Mouse (Mus musculus): ENCODE data around the gene Bcl2l11.

Bcl2l11 gene

GRCm38 (mm10) chr2:128139781-128140180 lies 13.9 kb downstream of the Bcl2l11 start:
- DNase-seq (ENCODE audit: low read depth, low spot score), result no peak

- no peak for DNase-seq (ENCODE audit: low read depth, low spot score)
These were observed 14.3 kb downstream of the Bcl2l11 start for GRCm38 (mm10) chr2:128140183-128140582.

- no peak for DNase-seq (ENCODE audit: low read depth, low spot score)
These were observed 18.2 kb downstream of the Bcl2l11 start for GRCm38 (mm10) chr2:128143992-128144391.

DNA sequence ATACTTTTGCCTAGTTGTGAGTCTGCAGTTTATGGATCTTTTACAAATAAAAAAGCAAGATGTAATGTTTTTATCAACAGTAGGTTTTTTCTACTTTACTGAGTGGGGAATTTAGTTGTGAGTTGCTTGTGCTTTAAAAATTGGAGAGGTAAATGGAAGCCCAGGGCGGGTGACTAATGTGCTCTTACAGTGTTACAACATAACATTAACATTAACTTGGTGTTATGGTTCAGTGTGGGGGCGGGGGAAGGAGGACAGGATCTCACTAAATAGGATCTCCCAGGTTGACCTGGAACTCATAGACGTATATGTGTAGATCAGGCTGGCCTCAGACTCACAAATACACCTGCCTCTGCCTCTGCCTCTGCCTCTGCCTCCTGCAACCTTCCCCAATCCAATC lies 19.6 kb downstream of the Bcl2l11 start:
- DNase-seq (ENCODE audit: low read depth, low spot score), result no peak

DNA sequence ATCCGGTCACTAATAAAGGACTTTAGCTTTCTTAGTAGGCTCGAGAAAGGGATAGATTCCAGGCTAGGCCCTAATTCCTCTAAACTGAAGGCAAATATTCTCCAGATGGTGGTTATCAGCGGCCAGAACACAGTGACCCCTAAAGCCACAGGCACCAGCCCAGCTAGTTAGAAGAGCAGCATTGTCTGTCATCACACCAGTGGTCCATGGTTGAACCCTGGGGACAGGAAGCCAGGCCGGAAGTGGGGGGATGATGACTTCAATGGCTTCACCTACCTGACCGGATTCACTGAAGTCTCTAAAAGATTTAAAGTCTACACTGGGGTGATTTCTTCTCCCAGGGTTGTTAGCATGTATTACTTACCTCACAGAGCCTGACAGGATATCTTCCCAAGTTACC lies 23.8 kb downstream of the Bcl2l11 start:
- no peak for DNase-seq (ENCODE audit: low read depth, low spot score)

DNA sequence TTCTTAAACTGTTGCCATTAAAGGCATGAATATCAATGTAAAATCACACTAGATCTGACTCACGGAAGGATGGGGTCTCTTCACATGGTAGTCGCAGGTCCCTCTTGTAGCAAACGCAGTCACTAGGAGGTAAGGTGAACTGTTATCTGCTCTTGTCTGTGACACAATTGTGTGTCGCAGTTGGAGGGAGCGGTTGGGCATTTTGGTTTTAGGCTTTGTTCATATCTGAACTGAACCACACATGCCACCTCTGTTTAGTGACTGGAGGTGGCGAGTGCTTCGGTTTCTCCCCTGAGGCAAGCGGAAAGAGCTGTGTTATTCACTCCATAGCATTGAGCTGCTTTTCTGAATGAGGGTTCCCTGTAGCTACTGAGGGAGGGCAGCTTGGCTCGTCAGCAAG lies 26.4 kb downstream of the Bcl2l11 start:
- no peak for DNase-seq (ENCODE audit: low read depth, low spot score)

DNA sequence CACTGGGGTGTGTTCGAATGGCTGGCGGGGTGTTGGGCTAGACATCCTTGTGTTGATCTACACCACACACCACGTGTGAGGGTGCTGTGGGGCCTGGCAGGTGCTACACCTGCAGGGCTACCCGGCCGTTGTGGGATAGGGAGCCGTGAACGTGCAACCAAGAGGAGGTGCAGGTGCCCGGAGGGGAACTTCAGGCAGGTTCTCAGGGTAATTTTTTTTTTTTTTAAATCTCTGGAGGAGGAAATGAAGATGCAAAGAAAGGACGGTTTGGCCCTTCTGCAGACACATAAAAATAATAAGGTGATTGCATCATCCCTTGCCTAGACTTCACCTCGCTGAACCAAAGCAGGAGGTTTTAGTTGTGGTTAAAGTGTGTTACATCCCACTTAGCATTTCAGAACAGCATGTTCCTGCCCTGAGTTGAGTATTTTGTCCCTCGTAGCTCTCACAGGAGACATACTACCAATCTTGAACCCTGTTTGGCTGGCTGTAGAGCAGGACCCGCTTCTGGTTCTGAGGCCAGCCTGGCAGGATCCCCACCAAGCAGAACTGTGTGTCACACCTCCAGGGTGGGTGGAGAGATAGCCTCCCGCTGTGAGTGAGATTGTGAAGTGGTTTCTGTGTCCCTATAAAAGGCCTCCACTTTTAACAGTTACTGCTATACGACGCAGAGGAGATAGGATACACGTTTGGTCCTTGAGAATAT lies 27.2 kb downstream of the Bcl2l11 start:
- DNase-seq (ENCODE audit: low read depth, low spot score), result no peak

GRCm38 (mm10) chr2:128153551-128153910 lies 27.7 kb downstream of the Bcl2l11 start:
- DNase-seq (ENCODE audit: low read depth, low spot score), result no peak

- DNase-seq (ENCODE audit: low read depth, low spot score), result no peak
These were observed 29.7 kb downstream of the Bcl2l11 start for GRCm38 (mm10) chr2:128155412-128156066.

DNA sequence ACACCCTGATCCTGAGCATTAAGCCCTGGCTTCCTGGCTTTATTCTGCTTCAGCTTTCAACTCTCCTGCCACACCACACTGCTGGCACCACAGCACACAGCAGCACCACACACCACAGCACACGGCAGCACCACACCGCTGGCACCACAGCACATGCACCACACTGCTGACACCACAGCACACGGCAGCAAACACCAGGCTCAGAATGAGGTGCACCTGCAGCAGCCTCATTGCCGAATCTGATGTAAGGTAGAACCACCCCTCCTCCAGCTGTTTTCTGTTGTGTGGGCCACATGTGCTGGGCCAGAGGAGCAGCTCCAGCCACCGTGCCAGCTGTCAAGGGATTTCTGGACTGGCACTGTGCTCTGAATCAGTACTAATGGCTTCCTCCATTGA lies 30.2 kb downstream of the Bcl2l11 start:
- DNase-seq (ENCODE audit: low read depth, low spot score), result no peak

GRCm38 (mm10) chr2:128156557-128157412 lies 30.9 kb downstream of the Bcl2l11 start:
- DNase-seq (ENCODE audit: low read depth, low spot score), result no peak

- DNase-seq (ENCODE audit: low read depth, low spot score), result no peak
These were observed 33.0 kb downstream of the Bcl2l11 start for GRCm38 (mm10) chr2:128158734-128159410.

- DNase-seq (ENCODE audit: low read depth, low spot score), result no peak
These were observed 33.8 kb downstream of the Bcl2l11 start for GRCm38 (mm10) chr2:128159619-128160125.

DNA sequence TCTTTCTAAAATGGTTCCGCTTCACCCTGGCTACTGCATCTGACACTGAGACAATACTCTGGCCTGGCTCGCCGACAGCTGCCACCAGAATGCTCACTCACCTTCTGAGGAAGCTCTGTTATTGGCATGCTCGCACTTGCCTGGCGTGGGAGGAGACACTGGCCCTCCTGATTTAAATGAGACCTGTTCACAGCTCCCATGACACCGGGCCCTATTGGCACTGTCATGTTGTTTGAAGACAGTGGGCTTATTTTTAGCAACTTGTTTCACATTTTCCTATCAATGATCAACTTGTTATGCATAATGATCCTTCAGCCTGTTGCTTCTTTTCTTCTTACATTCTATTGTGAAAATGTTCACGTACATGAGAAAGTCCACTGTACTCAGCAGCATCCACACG lies 37.3 kb downstream of the Bcl2l11 start:
- DNase-seq (ENCODE audit: low read depth, low spot score), result no peak

DNA sequence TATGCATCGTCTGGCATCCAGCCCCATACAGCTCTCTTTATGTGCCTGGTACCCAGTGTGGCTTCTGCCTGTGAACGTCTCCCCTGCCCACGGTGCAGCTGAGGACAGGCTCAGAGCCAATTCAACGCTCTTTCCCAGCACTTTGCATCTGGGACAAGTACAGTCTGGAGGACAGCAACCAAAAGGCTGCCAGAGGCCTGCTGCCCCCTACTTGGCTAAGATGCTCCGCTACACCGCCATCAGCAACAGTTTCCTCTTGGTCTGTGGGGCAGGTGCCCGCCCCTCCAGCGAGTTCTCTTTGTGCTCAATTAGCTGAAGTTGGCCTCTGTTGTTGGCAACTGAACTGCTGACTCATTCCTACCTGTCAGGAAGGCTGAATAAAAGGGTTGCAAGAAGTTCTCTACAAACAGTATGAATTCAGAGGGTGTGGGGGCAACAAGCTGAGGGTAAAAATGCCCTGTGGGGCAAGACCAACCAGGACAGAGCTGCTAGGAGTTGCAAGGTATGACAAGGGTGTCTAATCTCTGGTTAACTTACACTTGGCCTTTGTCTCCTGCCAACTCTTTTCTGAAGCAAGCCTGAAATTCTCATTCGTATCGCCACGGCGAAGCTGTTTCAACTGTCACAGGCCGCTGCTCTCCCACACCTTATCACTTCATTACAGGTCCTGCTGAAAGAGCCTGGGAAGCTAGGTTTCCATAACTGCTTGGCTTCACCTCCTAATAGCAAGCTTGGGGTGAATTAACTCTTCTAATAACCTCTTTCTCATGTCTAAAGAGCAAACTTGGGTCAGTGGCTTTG lies 41.0 kb downstream of the Bcl2l11 start:
- no peak for DNase-seq (ENCODE audit: low read depth, low spot score)

DNA sequence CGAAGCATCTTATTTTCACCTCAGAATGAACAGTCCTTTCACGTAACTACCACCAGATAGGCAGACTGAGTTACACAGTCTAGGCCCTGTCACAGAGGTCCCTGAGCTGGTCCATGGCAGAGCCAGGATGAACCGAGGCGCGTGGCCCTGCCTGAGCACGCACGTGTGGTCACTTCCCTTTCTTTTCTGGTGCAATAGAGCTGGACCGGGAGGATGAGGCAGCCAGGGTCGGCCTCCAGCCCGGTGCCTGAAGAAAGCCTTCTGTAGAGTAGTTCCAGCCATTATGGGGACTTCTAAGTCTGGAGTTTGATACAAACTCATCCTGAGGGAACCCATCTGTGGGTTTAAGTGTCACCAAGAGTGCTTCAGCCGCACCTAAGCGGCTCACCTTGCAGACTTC lies 42.1 kb downstream of the Bcl2l11 start:
- DNase-seq (ENCODE audit: low read depth, low spot score), result no peak

DNA sequence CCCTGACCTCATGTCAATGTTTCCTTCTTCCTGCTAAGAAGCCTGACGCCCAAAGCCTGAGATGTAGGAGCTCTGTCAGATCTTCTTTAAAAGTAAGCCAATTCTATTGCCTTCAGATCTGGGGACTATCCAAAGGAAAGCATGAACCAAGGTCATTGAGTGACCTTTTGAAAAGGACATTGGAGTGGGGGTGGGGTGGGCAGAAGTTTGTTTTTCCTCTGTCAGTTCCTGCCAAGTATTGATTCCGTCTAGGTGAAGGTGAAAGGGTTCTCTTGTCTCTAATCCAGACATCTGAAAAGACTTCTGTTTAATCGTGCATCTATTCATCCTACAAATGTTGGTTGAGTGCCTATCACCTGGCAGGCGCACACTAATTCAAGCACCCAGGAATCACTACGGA lies 43.6 kb downstream of the Bcl2l11 start:
- DNase-seq (ENCODE audit: low read depth, low spot score), result no peak

GRCm38 (mm10) chr2:128169972-128170371 lies 44.1 kb downstream of the Bcl2l11 start:
- DNase-seq (ENCODE audit: low read depth, low spot score), result no peak

DNA sequence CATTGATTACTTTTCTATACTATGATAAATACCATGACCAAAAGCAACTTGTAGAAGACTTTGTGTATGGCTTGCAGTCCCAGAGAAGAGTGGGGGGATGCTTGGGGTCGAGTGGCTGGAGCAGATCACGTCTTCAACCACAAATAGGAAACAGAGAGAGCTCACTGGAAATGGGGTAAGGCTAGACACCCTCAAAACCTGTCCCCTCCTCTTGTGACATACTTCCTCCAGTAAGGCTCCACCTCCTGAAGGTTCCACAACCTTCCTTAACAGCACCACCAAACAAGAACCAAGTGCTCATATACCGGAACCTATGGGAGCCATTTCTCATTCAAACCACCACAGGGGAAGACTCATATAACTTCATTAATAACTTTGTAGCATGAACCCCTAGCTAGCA lies 44.8 kb downstream of the Bcl2l11 start:
- DNase-seq (ENCODE audit: low read depth, low spot score), result no peak

- no peak for DNase-seq (ENCODE audit: low read depth, low spot score)
These were observed 46.4 kb downstream of the Bcl2l11 start for GRCm38 (mm10) chr2:128172266-128172665.

GRCm38 (mm10) chr2:128174176-128174575 lies 48.3 kb downstream of the Bcl2l11 start:
- DNase-seq (ENCODE audit: low read depth, low spot score), result no peak
